Comparison of ENCODE assay signal across 12 mouse cellular contexts in the genomic region with DNA sequence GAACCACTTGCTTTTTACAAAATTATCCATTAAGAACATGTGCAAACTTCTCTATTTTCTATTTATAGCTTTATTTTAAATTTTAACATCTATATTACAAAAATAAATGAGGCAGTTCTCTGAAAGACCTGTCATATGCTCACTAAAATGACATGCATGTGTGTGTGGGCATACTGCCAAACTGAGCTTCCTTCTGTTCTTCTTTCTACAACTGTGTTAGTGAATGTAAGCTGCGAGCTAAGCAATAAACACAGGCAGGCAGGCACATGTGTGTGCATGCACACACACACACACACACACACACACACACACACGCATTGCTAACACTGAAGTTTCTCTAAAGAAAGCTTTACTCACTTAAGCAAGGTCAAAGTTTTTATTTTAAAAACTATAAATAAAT.
DNase-seq lines count a peak whose midpoint lies in the region; ATAC-seq and TF ChIP-seq lines count a peak whose summit lies in the region.
"Had no signal": no experiment of that assay in that cellular context is flagged by ENCODE, and none has a peak within 500 bp of the region (broad histone marks: within the 10 kb centered on the region; RNA-seq: fewer than 3 reads in every experiment).

No protein-coding gene starts in this region.

- 49% methylated on average over 2 of the region's 2 CpGs for WGBS in cerebellum, adult 2 months
- WGBS in forebrain, postnatal 0 days: 64% methylated on average over 2 of the region's 2 CpGs
- 81% methylated on average over 2 of the region's 2 CpGs for WGBS in neural tube, embryonic 15.5 days

- peak; percentile 5 to 22 for DNase-seq in layer of hippocampus, adult 2 months (ENCODE audit: low spot score in 2 of 2)
- no peak for DNase-seq in layer of hippocampus, adult 9-10 months (ENCODE audit: low spot score)
- peak; percentile 48 to 61 for DNase-seq in right cerebral cortex, postnatal 10 days (ENCODE audit: low spot score in 2 of 2)
- DNase-seq in right cerebral cortex, adult 18-20 months: no peak
- DNase-seq in cerebellum, adult 2 months: peak; percentile 31 to 69
- DNase-seq in forebrain, postnatal 0 days: peak; percentile 73
- DNase-seq: kidney, adult 18-20 months had no signal

- H3K9me3 ChIP-seq in forebrain, postnatal 0 days (ENCODE audit: low read length): no peaks in the 10 kb centered on the region
- H3K9me3 ChIP-seq in neural tube, embryonic 15.5 days (replicated peaks): no peaks in the 10 kb centered on the region
- H3K9me3 ChIP-seq: hindbrain, embryonic 13.5 days; limb, embryonic 15.5 days; lung, embryonic 15.5 days had no signal

- TF ChIP-seq CTCF in layer of hippocampus, adult 2 months (conservative IDR thresholded peaks at IDR 0.05): no peak
- no peak for TF ChIP-seq CTCF in cerebellum, adult 2 months (IDR thresholded peaks at IDR 0.05; ENCODE audit: borderline replicate concordance, insufficient read depth, low read depth, low read length)
- TF ChIP-seq CTCF in forebrain, postnatal 0 days (IDR thresholded peaks at IDR 0.05; ENCODE audit: low read depth): no peak

- no peak overlapping the region for H3K9ac ChIP-seq in forebrain, postnatal 0 days
- no peak overlapping the region for H3K9ac ChIP-seq in neural tube, embryonic 15.5 days (replicated peaks)
- H3K9ac ChIP-seq: hindbrain, embryonic 13.5 days; limb, embryonic 15.5 days; lung, embryonic 15.5 days had no signal

- H3K27ac ChIP-seq in layer of hippocampus, adult 2 months: no peak overlapping the region
- H3K27ac ChIP-seq in cerebellum, adult 2 months (ENCODE audit: insufficient read depth, low read length): no peak overlapping the region
- H3K27ac ChIP-seq in forebrain, postnatal 0 days (ENCODE audit: low read depth, low read length): no peak overlapping the region
- H3K27ac ChIP-seq in neural tube, embryonic 15.5 days (replicated peaks): no peak overlapping the region
- H3K27ac ChIP-seq: hindbrain, embryonic 13.5 days; limb, embryonic 15.5 days; lung, embryonic 15.5 days had no signal

- H3K4me3 ChIP-seq in layer of hippocampus, adult 2 months: no peak overlapping the region
- no peak overlapping the region for H3K4me3 ChIP-seq in cerebellum, adult 2 months (replicated peaks; ENCODE audit: insufficient read depth, low read depth, low read length)
- no peak overlapping the region for H3K4me3 ChIP-seq in forebrain, postnatal 0 days (ENCODE audit: low read depth, low read length)
- H3K4me3 ChIP-seq in neural tube, embryonic 15.5 days (replicated peaks): no peak overlapping the region
- H3K4me3 ChIP-seq: erythroblast, embryonic 14.5 days; hindbrain, embryonic 13.5 days; limb, embryonic 15.5 days; lung, embryonic 15.5 days had no signal

- H3K4me1 ChIP-seq in cerebellum, adult 2 months (ENCODE audit: control insufficient read depth, insufficient read depth, low read length): peaks cover 4% of the 10 kb centered on the region
- H3K4me1 ChIP-seq in forebrain, postnatal 0 days (ENCODE audit: insufficient read depth): no peaks in the 10 kb centered on the region
- no peaks in the 10 kb centered on the region for H3K4me1 ChIP-seq in neural tube, embryonic 15.5 days
- H3K4me1 ChIP-seq: hindbrain, embryonic 13.5 days; limb, embryonic 15.5 days; lung, embryonic 15.5 days had no signal

- no peak overlapping the region for H3K4me2 ChIP-seq in forebrain, postnatal 0 days (ENCODE audit: low read depth)
- H3K4me2 ChIP-seq in neural tube, embryonic 15.5 days: no peak overlapping the region
- H3K4me2 ChIP-seq: hindbrain, embryonic 13.5 days; limb, embryonic 15.5 days; lung, embryonic 15.5 days had no signal

- H3K36me3 ChIP-seq in forebrain, postnatal 0 days (ENCODE audit: insufficient read depth): no peaks in the 10 kb centered on the region
- no peaks in the 10 kb centered on the region for H3K36me3 ChIP-seq in neural tube, embryonic 15.5 days
- H3K36me3 ChIP-seq: hindbrain, embryonic 13.5 days; limb, embryonic 15.5 days; lung, embryonic 15.5 days had no signal

- TF ChIP-seq POLR2A in cerebellum, adult 2 months (IDR thresholded peaks at IDR 0.05; ENCODE audit: borderline replicate concordance, insufficient read depth, low read length): no peak

- no peaks in the 10 kb centered on the region for H3K27me3 ChIP-seq in cerebellum, adult 2 months (ENCODE audit: control insufficient read depth, insufficient read depth, low read length)
- H3K27me3 ChIP-seq in forebrain, postnatal 0 days (ENCODE audit: insufficient read depth, low read length): no peaks in the 10 kb centered on the region
- H3K27me3 ChIP-seq in neural tube, embryonic 15.5 days (replicated peaks): no peaks in the 10 kb centered on the region
- H3K27me3 ChIP-seq: hindbrain, embryonic 13.5 days; limb, embryonic 15.5 days; lung, embryonic 15.5 days had no signal

- ATAC-seq in forebrain, postnatal 0 days: peak; percentile 72
- ATAC-seq in neural tube, embryonic 15.5 days (ENCODE audit: low FRiP score): no peak

Comparison
In these comparisons a context has a peak if more than half of its experiments do, and no peak if none do; other contexts are left out.
1. DNase-seq: peak in layer of hippocampus, adult 2 months (2 of 2), right cerebral cortex, postnatal 10 days (2 of 2), cerebellum, adult 2 months (2 of 2) and forebrain, postnatal 0 days (single experiment); none in layer of hippocampus, adult 9-10 months (single experiment) and right cerebral cortex, adult 18-20 months (single experiment).